Mouse (Mus musculus) myocyte (in vitro differentiated cells): ENCODE data around the gene Tacr3. TPM values are rescaled to one million over a fixed set of nuclear protein-coding genes. Genes with fewer than 3 reads are reported as not detected.

Experiments used
- H3K27me3 ChIP-seq: one replicate; pipeline ENCODE4 v1.6.1; 2011; ENCODE audit not compliant: control insufficient read depth, insufficient read depth, insufficient read length
- H3K36me3 ChIP-seq: one replicate; pipeline ENCODE4 v1.6.1; 2011; ENCODE audit not compliant: control insufficient read depth, insufficient read depth
- H3K4me2 ChIP-seq: one replicate; pipeline ENCODE4 v1.6.1; 2011; ENCODE audit warnings: low read depth, control low read depth
- H3K4me3 ChIP-seq: one replicate; pipeline ENCODE4 v1.5.1; 2011; ENCODE audit warnings: mild to moderate bottlenecking, control low read depth, moderate library complexity
- H3K79me2 ChIP-seq: one replicate; pipeline ENCODE4 v1.6.1; 2011; ENCODE audit not compliant: control insufficient read depth, insufficient read depth
- H3ac ChIP-seq: one replicate; pipeline ENCODE4 v1.6.1; 2011; ENCODE audit not compliant: control insufficient read depth, insufficient read length
- CEBPB ChIP-seq: IDR thresholded peaks from 2 replicates; pipeline ENCODE4 v1.6.1; 2011; ENCODE audit warnings: mild to moderate bottlenecking, moderate library complexity; ENCODE audit not compliant: poor library complexity, insufficient read depth, severe bottlenecking
- E2F4 ChIP-seq: IDR thresholded peaks from one replicate; pipeline ENCODE4 v1.6.1; 2011; ENCODE audit warnings: mild to moderate bottlenecking, control low read depth, moderate library complexity; ENCODE audit not compliant: insufficient read depth
- MAX ChIP-seq: IDR thresholded peaks from one replicate; pipeline ENCODE4 v1.6.1; 2011; ENCODE audit warnings: low read depth, mild to moderate bottlenecking, control low read depth
- MYOD1 ChIP-seq, 3 experiments: IDR thresholded peaks; one replicate each; pipeline ENCODE4 v1.6.1; 2011; ENCODE audit warnings: control low read depth in 2 of 3, low read depth in 2 of 3, mild to moderate bottlenecking in 2 of 3, moderate library complexity in 1 of 3; ENCODE audit not compliant: insufficient read length in 2 of 3, control insufficient read depth in 1 of 3
- MYOG ChIP-seq, 3 experiments: IDR thresholded peaks; one replicate each; pipeline ENCODE4 v1.6.1; 2011; ENCODE audit warnings: control low read depth in 2 of 3, low read depth in 2 of 3, mild to moderate bottlenecking in 2 of 3; ENCODE audit not compliant: insufficient read length in 2 of 3, control insufficient read depth in 1 of 3, insufficient read depth in 1 of 3
- POLR2A ChIP-seq: IDR thresholded peaks from one replicate; pipeline ENCODE4 v1.6.1; 2011; ENCODE audit warnings: low read depth, mild to moderate bottlenecking, control low read depth, moderate library complexity; ENCODE audit not compliant: insufficient read length
- POLR2AphosphoS2 ChIP-seq: IDR thresholded peaks from one replicate; pipeline ENCODE4 v1.6.1; 2011; ENCODE audit warnings: low read depth, control low read depth; ENCODE audit not compliant: insufficient read length
- REST ChIP-seq: IDR thresholded peaks from one replicate; pipeline ENCODE4 v1.6.1; 2011; ENCODE audit warnings: mild to moderate bottlenecking, control low read depth, moderate library complexity; ENCODE audit not compliant: insufficient read depth, insufficient read length
- SRF ChIP-seq: IDR thresholded peaks from one replicate; pipeline ENCODE4 v1.6.1; 2011; ENCODE audit warnings: low read depth; ENCODE audit not compliant: control insufficient read depth, insufficient read length
- TCF12 ChIP-seq: IDR thresholded peaks from one replicate; pipeline ENCODE4 v1.6.1; 2011; ENCODE audit warnings: mild to moderate bottlenecking, control low read depth; ENCODE audit not compliant: poor library complexity, insufficient read depth, severe bottlenecking
- TCF3 ChIP-seq: IDR thresholded peaks from one replicate; pipeline ENCODE4 v1.6.1; 2011; ENCODE audit warnings: low read depth, control low read depth; ENCODE audit not compliant: insufficient read length
- USF1 ChIP-seq: IDR thresholded peaks from one replicate; pipeline ENCODE4 v1.6.1; 2011; ENCODE audit warnings: low read depth, mild to moderate bottlenecking, control low read depth, moderate library complexity
- polyA plus RNA-seq: library from polyadenylated mRNA; unstranded; fragments of >200 nt; fragmentation: generic; extraction: Trizol; gene quantifications from one replicate; pipeline ENCODE4 v1.2.1, GENCODE M21; 2012; ENCODE audit warnings: missing spikeins

The Tacr3 gene
- polyA plus RNA-seq, 1 experiment = not detected

GRCm38 (mm10) chr3:134978902-134979301 lies 150.1 kb downstream of the Tacr3 start:
- Histone ChIP-seq H3K4me2 (no peak overlapping the region), H3K27me3 (no peaks in the 10 kb centered on the region), H3K4me3 (no peak overlapping the region), H3K79me2 (no peaks in the 10 kb centered on the region), H3K36me3 (no peaks in the 10 kb centered on the region), H3ac (no peak overlapping the region)
- TF ChIP-seq MAX (no peak), TCF12 (no peak), POLR2AphosphoS2 (no peak), USF1 (no peak), SRF (no peak), MYOD1 (IDR thresholded peaks at IDR 0.05; ENCODE audit: control insufficient read depth in 1 of 3, insufficient read length in 2 of 3, low read depth in 2 of 3) (no peak), REST (no peak)

- Histone ChIP-seq H3K4me3 (no peak overlapping the region), H3K79me2 (no peaks in the 10 kb centered on the region), H3ac (no peak overlapping the region), H3K4me2 (no peak overlapping the region), H3K36me3 (no peaks in the 10 kb centered on the region), H3K27me3 (no peaks in the 10 kb centered on the region)
- TF ChIP-seq TCF12 (no peak), POLR2A (no peak), REST (no peak), E2F4 (no peak), TCF3 (no peak), SRF (no peak), MYOD1 (IDR thresholded peaks at IDR 0.05; ENCODE audit: control insufficient read depth in 1 of 3, insufficient read length in 2 of 3, low read depth in 2 of 3) (no peak), MYOG (IDR thresholded peaks at IDR 0.05; ENCODE audit: control insufficient read depth in 1 of 3, insufficient read depth in 1 of 3, insufficient read length in 2 of 3, low read depth in 2 of 3) (no peak), CEBPB (no peak), USF1 (no peak), POLR2AphosphoS2 (no peak), MAX (no peak)
These were observed 151.3 kb downstream of the Tacr3 start for GRCm38 (mm10) chr3:134980140-134980539.
